Mouse (Mus musculus) frontal cortex, postnatal 36 days (tissue): ENCODE data around the gene Rnf39.
A peak's percentile ranks its signal among the peaks of the same experiment; 100 is the strongest.

Source experiments
- DNase-seq, 2 experiments: peaks; one replicate each; pipeline ENCODE4 v3.0.0; 2022; ENCODE audit warnings: low spot score in 2 of 2

Gene Rnf39

DNA sequence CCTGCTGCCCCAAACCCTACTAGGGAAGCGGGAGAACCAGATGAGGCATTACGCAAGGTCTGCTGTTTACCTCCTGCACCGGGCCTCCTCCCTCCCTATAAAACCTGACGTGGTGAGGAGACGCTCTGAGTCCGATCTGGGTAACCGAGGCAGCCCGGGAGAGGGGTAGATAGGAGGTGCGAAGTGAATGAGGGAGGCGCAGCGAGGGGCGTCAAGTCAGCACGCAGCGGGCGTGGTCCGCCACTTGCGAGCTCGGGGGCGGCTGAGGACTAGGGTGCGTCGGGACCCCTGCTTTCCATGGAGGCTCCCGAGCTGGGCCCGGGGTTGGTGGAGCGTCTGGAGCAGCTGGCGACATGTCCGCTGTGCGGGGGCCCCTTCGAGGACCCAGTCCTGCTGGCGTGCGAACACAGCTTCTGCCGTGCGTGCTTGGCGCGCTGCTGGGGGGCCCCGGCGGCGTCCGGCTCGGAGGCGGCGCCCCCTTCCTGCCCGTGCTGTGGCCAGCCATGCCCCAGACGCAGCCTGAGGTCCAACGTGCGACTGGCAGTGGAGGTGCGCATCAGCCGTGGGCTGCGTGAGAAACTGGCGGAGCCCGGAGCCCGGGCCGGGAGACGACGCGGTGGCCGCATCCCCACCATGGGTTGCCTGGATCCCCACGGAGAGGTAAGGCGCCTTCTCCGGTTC lies at the start of gene Rnf39:
TSS of gene Rnf39 (plus strand) at position 128 of the 681 bp plus-strand sequence.
- DNase-seq: no peak

DNA sequence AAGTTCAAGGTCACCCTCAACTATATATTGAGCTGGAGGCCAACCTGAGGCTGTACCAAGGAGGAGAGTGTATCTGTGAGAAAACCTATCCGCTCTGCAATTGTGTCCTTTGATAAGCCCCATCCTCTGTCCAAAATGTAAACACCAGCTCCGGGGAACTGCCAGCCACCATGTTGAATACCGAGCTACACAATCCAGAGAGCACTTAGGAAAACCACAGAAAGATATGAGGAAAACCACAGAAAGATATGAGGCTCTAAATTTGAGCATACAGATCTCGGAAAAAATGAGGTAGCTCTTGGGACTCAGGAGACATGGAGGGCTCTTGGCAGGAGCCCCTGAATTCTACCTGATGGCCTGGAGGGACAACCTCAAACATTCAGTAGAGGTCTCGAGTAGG lies 49.3 kb upstream of the Rnf39 start:
- DNase-seq: no peak

DNA sequence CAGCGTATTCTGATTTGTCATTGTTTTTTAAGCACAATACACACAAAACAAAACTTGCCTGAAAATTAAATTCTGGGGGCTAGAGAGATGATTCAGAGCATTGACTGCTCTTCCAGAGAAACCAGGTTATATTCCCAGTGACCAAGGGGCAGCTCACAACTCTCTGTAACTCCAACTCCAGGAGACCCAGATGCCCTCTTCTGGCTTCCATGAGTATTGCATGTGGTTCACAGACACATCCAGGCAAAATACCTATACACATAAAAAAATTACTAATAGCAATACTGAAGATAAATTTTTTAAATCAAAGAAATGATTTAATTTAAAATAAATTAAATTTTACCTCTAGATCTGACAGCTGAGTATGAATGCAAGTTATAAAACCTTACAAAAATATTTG lies 46.1 kb upstream of the Rnf39 start:
- DNase-seq: peak in 1 of 2 experiments; percentile 25

DNA sequence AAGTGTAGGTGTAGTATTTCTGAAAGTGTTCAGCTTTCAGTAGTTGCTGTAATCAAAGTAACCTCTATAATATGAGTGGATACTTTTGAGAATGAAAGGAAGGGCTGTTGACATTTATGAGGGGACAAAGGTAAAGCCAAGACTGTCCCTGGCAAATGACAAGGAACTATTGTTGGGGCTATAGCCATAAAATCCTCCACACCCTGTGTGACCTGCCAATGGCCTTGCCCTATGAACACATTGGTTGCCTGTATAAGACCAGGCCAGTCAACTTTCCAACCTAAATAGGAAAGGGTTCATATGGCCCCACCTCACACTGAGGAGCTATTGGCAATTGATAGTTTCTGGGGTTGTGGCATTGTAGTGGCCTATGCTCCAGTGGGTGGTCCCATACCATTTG lies 45.7 kb upstream of the Rnf39 start:
- no peak for DNase-seq

DNA sequence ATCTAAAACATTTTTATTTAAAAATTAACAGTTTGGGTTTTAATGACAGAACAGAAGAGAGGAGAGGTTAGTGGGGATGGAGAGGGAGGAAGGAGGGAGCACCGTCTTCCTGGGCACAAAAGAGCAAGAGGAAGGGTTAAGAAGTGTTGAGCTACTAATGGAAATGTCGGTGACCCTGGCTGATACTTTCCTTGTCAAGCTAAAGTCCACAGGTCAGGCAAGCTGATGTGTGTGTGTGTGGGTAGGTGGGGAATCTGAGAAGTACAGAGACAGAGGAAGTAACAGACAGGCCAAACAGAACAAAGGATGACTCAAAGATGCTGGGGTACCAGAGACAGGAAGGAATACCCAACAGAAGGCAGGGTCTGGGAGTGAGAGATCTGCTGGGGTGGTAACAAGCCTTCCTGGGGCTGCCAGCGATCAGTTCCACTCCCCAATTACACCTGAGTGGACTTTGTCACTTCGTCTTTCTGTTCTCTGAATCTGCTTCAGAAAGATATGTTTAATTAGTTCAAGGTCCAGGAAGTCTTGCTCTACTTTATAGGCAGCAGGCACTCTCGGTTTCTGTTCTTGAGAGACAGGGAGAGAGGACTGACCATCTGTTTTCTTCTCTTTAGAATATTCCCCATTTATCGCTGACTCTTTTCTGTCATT lies 45.0 kb upstream of the Rnf39 start, which contains the start of gene Trim31:
TSS of gene Trim31 (plus strand) at position 567 of the 654 bp plus-strand sequence.
- no peak for DNase-seq

DNA sequence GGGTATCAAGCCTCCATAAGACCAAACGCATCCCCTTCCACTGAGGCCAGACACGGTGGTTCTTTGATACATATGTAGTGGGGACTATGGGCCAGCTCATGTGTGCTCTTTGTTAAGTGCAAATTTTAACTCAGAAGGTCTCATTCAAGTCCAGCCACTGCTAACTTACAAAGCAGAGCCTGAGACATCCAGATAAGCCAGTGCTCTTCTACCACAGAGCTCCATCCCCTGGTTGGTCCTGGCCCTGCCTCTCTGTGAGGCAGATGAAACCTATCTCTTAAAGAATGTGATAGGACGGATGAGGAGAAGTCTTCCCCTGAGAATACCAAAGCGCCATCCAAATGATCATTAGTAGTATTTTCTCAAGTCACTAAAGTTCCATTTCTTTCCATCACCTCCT lies 43.3 kb upstream of the Rnf39 start:
- DNase-seq: no peak

DNA sequence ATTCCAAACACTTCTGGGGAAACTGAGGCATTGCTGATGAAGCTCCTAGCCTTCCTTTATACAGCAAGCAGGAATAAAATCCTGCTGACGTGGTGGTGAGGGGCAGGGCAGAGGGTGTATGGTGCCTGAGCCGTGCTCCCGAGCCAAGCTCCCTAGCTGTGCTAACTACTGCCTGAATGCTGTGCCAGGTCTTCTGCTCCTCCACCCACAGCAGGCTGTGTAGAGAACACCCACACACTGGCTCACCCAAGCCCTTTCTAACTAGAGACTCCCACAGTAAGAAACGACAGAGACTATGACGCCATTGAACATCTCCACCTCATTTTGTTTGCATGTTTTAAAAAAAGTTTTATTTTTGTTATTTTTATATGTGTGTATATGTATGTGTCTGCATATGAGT lies 42.7 kb upstream of the Rnf39 start:
- DNase-seq: peak; percentile 22 to 23

DNA sequence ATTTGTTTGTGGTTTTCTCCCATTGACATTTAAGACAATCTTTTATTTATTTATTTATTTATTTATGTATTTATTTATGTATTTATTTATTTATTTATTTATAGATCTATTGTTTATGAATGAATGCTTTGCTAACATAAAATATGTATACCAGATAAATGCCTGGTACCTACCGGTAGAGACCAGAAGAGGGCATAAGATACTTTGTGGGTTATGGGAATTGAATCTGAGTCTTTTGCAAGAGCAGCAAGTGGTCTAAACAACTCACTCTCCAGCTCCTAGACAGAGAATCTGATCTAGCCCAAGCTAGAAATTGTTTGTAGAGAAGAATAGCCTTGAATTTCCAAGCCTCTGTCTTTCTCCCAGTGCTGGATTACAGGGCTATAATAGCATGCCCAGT lies 42.0 kb upstream of the Rnf39 start:
- DNase-seq: no peak

DNA sequence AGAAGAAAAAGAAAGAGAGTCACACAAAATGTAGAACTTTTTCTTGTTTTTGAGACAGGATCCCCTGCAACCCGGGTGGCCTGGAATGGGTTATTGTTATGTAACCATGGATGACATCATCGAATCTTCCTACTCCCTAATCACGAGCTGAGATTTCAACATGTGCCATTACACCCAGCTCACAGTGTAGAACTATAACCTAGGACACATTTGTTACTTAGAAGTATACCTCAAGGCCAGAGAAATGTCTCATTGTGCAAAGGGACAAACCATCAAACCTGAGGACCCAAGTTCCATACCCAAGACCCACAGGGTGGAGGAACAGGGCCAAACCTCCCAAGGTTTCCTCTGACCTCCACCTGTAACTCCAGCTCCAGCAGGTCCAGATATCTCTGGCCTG lies 39.1 kb upstream of the Rnf39 start:
- no peak for DNase-seq

DNA sequence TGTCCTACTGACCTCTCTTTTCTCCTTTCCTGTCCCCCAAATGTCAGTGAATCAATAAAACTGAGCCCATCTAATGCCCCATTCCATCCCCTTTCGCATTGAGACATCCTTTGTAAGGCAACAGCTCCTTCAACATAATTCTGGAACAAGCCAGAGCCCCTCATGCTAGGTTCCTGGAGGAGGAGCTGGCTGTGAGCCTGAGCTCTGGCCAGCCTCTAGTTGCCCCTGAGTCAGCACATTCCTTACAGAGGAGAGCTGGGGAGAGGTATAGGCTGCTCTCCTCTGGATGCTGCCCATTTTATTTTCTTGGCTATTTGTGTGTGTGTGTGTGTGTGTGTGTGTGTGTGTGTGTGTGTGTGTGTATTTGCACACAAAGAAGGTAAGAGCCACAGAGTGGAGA lies 34.5 kb upstream of the Rnf39 start:
- DNase-seq: no peak

DNA sequence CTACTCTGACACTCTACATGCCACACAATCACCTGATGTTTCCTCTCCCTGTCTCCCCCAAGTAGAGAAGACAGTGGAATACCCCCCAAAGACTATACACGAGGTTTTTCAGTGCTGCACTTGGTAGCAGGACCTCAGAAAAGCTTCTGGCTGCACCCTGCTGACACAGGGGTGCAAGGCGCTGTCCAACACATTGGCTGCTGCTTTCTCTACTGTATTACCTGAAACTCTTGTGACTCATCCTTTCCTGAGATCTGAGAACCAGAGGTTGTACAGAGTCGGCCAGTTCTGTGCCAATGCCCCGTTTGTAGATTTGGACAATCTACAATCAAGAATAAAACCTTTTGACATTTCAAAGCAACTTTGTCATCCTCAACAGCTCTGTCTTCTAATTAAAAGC lies 32.9 kb upstream of the Rnf39 start:
- no peak for DNase-seq

DNA sequence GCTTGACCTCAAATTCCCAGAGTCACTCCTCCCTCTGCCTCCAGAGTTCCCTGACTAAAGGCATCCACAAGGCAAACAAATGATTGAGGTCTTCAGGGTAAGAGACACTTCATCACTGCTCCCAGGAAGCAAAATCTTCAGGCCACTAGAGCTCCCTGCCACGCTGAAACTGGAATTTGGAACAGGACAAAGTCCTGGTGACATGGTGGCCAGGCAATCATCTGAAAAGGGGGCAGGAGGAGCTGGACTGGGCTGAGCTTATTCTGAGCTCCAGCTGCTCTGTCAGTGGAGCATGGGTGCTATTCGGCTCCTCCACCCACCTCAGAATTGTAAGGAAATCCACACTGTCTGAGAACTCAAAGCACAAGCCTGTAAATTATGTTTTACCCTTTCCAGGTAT lies 30.7 kb upstream of the Rnf39 start:
- DNase-seq: no peak

DNA sequence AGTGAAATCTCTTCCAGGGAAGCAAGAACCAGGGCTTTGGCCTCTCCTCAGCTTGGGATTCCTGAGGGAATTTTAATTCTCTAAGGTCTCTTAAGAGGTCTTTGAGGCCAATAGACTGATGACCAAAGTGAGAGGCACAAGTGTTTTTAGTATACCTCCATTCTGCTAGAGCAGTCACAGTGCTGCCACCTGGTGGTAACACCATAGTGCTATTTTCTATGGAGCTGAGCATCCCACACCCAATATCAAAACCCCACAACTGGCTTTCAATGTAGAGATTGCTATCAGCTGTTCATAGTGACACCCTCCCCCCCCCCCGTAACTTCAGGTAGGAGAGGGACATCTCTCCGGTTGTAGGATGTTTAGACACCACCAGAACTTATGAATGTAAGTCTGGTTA lies 28.6 kb upstream of the Rnf39 start:
- DNase-seq: peak; percentile 68 to 82

DNA sequence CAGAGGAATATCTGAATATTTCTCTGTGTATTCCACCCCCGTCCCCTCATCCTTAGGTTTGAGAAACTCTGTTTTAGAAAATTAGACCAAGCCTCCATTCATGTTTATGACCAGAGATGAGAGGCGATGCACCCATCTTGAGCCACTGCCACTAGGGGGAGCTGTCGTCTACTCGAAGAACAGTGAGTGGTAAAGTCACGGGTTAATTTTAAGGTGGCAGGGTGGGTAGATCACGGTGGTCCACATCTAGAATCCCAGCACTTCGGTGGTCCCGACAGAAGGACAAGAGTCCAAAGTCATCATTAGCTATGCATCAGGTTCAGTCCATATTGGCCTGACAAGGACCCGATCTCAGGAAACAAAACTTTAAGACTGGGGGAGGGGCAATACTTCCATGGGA lies 27.6 kb upstream of the Rnf39 start:
- peak; percentile 57 to 60 for DNase-seq

DNA sequence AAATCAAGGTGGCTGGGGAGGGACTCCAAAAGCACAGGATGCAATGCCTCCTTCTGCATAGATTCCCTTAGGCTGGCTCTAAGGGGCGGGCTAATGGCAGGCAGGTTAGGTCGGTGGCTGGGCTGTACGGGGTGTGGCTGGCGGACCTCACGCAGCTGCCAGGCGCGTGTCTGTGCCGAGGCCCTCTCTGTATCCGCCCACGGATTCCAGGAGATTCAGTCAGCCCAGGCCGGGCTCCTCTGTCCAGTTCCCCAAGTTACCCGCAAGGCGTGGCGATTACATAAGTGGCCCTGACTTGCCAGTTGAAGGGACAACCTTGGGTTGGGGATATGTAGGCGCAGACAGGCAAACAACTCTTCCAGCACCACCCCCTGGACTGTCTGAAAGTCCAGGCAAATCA lies 22.5 kb upstream of the Rnf39 start:
- no peak for DNase-seq

DNA sequence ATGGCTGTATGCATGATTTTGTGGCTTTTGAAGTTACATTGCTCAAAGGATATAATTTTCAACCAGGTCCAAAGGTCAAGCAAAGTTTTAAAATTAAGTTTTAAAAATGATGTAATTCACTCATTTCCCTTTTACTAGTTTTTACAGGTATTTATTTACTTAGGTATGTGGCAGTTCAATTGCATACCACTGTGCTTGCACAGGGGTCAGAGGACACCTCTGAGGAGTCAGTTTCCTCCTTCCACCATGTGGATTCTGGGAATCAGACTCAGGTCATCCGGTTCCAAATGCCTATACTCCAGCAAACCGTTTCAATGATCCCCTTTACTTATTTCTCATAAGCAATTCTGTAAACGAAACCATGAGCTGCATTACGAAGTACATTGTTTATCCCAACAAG lies 20.0 kb upstream of the Rnf39 start:
- DNase-seq: no peak

DNA sequence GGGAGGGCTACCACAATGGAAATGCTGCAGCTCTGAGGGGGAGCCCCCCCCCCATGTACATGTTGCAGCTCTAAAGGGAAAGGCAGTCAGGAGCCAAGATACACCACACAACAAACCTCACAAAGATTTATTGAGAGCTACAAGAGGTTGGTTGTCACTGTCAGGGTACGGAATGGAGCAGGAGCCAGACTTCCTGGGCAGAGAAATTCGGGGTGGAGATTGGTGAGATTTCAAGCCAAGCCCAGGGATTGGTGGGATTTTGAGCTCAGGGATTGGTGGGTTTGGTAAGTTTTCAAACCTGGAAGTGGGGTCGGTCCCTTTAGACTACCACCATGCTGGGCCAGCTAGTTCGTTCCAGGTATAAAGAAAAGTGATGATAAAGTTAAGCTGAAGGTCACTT lies 19.2 kb upstream of the Rnf39 start:
- DNase-seq: no peak

DNA sequence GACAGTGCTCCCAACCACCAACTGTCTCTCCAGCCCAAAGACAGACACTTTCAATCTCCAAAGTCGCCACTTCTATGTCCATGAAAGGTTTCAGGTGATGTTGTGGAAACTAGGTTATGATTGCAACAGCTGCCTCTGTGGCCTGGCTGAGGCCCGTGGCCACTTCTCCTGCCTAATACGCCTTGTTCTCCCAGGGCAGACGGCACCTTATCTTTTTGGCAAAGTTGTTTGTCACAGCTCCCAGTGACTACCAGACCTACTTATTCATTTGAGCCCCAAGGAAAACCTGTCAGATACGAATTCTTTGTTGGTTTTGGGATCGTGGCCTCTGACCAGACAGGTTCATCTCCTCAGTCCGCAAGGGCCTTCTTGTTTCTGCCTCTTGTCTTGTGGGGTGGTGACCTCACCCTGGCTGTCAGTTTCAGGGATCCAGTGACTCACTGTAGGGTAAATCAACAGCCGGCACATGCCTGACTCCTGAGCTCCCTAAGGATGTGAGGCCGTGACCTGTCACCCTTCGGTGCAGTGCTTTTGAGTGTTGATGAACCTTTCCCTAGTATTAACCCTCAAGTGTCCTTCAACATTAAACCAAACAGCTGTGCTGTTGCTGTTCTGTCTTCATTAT lies 15.1 kb upstream of the Rnf39 start:
- no peak for DNase-seq

DNA sequence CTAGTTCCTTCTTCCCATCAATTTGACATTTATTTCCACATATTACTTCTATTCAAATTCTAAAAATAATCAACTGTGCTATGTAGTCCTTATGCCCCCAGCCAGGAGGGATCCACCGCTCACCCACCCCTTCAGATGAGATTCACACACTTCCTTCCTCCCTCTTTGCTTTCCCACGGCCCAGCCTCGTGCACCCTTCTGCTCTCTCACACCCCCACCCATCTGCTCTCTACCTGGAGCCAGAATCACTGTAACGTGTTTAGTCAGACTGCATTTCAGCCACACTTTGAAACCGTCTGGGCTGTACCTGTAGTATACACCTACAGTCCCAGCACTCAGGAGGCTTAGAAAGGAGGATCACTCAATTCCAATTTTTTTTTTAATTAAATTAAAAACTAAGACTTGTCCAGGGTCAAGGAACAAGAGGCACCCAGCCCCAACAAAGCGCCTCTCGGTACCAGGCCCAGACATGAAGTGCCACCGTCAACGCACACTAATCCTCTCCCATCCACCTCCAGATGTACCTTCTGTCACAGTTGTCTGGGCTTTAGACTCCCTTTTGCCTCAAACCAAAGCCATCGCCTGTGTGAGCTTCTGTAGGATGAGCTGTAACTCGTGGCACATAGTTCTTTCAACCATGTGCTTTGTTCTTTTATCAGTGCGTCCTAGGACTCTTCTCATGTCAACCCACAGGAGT lies 13.3 kb upstream of the Rnf39 start:
- DNase-seq: no peak

DNA sequence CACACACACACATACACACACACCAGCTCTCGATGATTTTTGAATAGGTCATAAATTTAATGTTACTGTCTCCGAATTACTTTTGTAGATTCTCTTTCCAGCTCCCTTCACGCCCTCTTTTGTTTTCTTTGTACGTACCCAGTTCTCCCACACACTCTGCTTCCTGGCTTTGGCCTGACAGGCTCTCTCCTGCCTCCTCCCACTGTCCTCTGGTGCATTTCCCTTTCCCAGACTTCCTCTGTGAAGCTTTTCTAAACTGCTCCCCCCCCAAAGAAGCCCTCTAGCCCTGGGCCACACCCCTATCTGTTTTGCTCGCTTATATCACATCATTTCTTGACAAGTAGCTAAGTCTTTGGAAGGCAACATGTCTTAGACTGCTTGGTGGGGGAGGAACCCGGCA lies 12.5 kb upstream of the Rnf39 start:
- no peak for DNase-seq

DNA sequence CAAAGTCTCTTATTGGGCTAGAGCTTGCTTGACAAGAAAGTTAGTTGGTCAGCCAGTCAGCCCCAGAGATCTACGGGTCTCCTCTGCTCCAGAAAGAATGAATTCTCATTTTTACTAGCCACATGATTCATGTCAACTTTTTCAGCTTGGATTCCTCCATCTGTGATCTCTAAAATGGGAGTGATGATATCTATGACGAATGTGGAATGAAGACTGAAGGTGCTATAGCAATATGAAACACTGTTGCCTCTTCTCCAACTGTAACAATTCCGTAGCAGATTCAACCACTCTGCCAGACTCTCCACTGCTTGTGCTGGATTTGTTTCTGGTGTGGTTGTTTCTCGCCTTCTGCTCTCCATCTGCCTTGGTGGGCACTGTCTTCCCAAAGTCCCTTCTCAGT lies 11.6 kb upstream of the Rnf39 start:
- DNase-seq: no peak

DNA sequence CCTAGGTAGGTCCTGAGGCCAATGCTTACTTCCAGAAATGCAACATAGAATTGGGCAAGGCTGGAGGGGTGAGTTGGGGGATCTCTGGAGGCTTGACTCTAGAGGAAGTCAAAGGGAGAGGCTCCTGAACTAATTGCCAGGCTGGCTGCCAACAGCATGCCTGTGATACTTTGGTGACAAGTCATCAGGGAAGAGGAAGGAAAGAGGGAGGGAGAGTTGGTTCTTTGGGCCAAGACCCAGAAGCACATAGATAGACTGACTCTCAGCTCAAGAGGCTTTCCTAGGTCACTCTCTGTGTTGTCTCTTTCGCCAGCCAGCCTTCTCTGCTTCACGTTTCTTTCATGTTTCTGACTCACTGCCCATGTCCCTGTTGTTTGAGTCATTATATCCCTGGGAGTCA lies 10.9 kb upstream of the Rnf39 start:
- DNase-seq: no peak

DNA sequence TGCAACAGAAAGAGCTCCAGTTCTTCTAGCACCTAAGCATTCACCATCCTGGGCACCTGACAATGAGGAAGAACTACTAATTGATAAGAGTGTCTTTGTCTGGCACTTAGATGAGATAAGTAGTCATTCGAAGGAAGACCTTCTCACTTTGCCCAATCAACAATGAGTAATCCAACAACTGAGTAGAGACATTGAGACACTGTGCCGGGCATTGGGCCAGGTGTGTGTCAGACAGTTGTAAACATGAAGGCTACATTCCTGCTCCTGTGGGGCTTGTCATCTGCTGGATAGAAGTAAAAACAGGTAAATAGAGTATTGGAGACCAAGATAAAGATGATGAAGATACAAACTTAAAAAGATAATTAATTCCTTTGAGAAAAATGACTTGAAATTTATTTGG lies 4.7 kb upstream of the Rnf39 start:
- DNase-seq: no peak
